Mouse (Mus musculus) forebrain, embryonic 12.5 days (tissue): ENCODE data around the gene Slc1a1. TPM values are rescaled to one million over a fixed set of nuclear protein-coding genes. Genes with fewer than 3 reads are reported as not detected.

Source experiments
- ATAC-seq: fragments of 200-750 bp; cut with Nextera tagmentation; 2 replicates; pipeline ENCODE4 v1.8.0; 2017; ENCODE audit warnings: moderate TSS enrichment; ENCODE audit not compliant: low FRiP score
- H3K27ac ChIP-seq: fragments of 300-500 bp; sonication (generic); 2 replicates; pipeline ENCODE4 v1.5.1; 2016; ENCODE audit warnings: mild to moderate bottlenecking
- H3K27me3 ChIP-seq: fragments of 300-500 bp; sonication (generic); 2 replicates; pipeline ENCODE4 v1.6.1; 2016; ENCODE audit warnings: mild to moderate bottlenecking
- H3K36me3 ChIP-seq: fragments of 300-500 bp; sonication (generic); replicated peaks from 2 replicates; pipeline ENCODE4 v1.6.1; 2016; ENCODE audit warnings: mild to moderate bottlenecking
- H3K4me1 ChIP-seq: fragments of 300-500 bp; sonication (generic); 2 replicates; pipeline ENCODE4 v1.6.1; 2016
- H3K4me2 ChIP-seq: fragments of 300-500 bp; sonication (generic); 2 replicates; pipeline ENCODE4 v1.6.1; 2016; ENCODE audit warnings: mild to moderate bottlenecking, moderate library complexity
- H3K4me3 ChIP-seq: fragments of 300-500 bp; sonication (generic); replicated peaks from 2 replicates; pipeline ENCODE4 v1.5.1; 2016; ENCODE audit warnings: mild to moderate bottlenecking
- H3K9ac ChIP-seq: fragments of 300-500 bp; sonication (generic); 2 replicates; pipeline ENCODE4 v1.6.1; 2016; ENCODE audit warnings: mild to moderate bottlenecking
- H3K9me3 ChIP-seq: fragments of 300-500 bp; sonication (generic); 2 replicates; pipeline ENCODE4 v1.6.1; 2016
- WGBS: fragments of 180-500 bp; shearing (Covaris S2); methylation state at CpG from one replicate; pipeline ENCODE4 v1.1.7; 2016; 5-methylcytosine and 5-hydroxymethylcytosine counted together
- polyA plus RNA-seq: library from polyadenylated mRNA; unstranded; fragments of >200 nt; fragmentation: Nextera tagmentation; extraction: Ambion mirVana; gene quantifications from 2 replicates; pipeline ENCODE4 v1.2.1, GENCODE M21; 2016

Slc1a1 gene
- polyA plus RNA-seq, 1 experiment from 2014 or later = 2.8 TPM

DNA sequence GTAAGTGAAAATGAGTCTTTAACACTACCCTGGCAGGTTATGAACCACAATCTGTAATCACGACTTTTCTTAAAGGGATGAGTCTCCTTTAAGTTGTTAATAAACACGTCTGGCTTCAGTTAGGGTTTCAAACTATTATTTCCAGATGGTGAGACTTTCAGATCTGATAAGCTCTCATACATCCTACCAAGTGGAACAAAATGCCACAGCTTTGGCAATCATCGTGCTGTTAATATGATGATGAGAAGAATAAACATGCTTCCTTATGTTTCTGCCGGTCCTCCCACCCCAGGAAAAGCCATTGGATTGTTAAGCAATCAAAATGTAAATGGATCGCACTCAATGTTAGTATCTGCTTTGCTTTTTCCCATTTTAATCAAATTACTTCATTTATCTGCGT is 30.1 kb downstream of the Slc1a1 start:
- Histone ChIP-seq H3K4me2 (no peak overlapping the region), H3K36me3 (no peaks in the 10 kb centered on the region), H3K27me3 (no peaks in the 10 kb centered on the region), H3K4me1 (no peaks in the 10 kb centered on the region), H3K9me3 (no peaks in the 10 kb centered on the region), H3K4me3 (no peak overlapping the region), H3K9ac (no peak overlapping the region), H3K27ac (no peak overlapping the region)
- no peak for ATAC-seq
- WGBS = 83% methylated on average over 6 of the region's 6 CpGs

DNA sequence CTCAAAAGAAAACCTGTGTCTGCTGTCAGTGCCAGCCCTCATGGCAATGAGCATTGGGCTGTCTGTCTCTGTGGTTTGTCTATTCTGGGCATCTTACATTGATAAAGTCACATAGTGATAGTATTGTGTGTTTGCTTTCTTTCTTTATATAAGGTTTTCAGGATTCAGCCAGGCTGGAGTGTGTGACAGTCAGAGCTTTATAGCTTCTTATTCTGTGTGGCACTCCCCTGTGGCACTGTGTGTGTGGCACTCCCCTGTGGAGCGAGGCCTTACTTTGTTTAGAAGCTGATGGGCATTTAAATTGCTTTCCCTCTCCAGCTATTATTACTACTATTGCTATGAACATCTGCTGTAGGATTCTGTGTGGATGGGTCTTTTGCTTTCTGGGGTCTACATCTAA is 30.7 kb downstream of the Slc1a1 start:
- no peaks in the 10 kb centered on the region for H3K4me1 ChIP-seq
- ATAC-seq = no peak
- no peaks in the 10 kb centered on the region for H3K36me3 ChIP-seq
- no peak overlapping the region for H3K4me2 ChIP-seq
- no peak overlapping the region for H3K27ac ChIP-seq
- no peak overlapping the region for H3K4me3 ChIP-seq
- H3K9ac ChIP-seq = no peak overlapping the region
- 78% methylated on average over 1 of the region's 1 CpGs for WGBS
- no peaks in the 10 kb centered on the region for H3K9me3 ChIP-seq
- H3K27me3 ChIP-seq = no peaks in the 10 kb centered on the region

DNA sequence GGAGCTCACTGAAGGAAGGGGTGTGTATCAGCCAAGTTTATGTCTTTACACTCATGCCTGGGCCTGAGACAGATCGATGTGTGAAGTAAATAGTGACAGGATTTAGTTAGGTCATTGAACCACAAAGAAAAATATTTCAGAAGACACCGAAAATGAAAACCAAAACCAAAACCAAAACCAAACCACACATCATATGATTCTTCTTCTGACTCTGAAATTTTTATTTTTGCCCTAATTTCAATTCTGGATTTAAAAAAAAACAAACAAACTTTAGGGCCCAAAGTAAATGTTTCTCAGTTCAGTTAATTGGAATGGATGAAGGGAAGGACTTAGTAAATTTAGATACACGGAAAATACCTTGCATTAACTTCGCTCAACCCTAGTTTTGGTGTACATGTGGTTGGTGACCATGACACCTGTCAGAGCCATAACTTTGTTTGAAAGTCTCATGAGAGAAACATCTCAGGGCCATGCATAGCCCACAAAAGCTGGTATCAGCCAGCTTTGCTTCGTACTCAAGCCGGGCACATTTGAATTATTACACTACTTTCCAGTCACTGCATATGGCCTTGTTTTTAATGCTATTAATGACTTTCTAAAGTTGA is 34.5 kb downstream of the Slc1a1 start:
- WGBS = 91% methylated on average over 6 of the region's 6 CpGs
- H3K4me1 ChIP-seq = no peaks in the 10 kb centered on the region

DNA sequence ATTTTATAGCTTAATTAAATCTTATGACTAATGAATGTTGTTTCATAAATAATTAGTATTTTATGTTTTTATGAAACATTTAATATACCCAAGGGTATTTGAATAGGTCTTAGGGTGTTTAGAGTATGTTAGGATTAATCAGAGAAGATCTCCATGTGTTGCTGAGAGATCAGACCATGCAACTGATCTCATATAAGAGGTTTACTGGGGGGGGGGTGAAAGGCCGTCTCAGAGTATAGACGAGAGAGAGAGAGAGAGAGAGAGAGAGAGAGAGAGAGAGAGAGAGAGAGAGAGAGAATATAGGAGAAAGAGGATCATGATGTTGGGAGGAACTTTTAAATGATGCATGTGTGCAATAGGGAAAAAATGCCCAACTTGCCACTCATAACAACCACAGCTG is 35.5 kb downstream of the Slc1a1 start:
- H3K4me2 ChIP-seq = no peak overlapping the region
- 55% methylated on average over 2 of the region's 2 CpGs for WGBS
- no peaks in the 10 kb centered on the region for H3K27me3 ChIP-seq
- H3K4me1 ChIP-seq = no peaks in the 10 kb centered on the region
- H3K27ac ChIP-seq = no peak overlapping the region
- ATAC-seq = no peak
- no peak overlapping the region for H3K9ac ChIP-seq
- no peaks in the 10 kb centered on the region for H3K36me3 ChIP-seq
- H3K4me3 ChIP-seq = no peak overlapping the region
- no peaks in the 10 kb centered on the region for H3K9me3 ChIP-seq

More for the DNA sequence above, 34.5 kb downstream of the Slc1a1 start:
- ATAC-seq = no peak
- no peak overlapping the region for H3K4me3 ChIP-seq
- no peak overlapping the region for H3K9ac ChIP-seq
- no peaks in the 10 kb centered on the region for H3K36me3 ChIP-seq
- H3K4me2 ChIP-seq = no peak overlapping the region
- no peaks in the 10 kb centered on the region for H3K9me3 ChIP-seq
- no peaks in the 10 kb centered on the region for H3K27me3 ChIP-seq
- H3K27ac ChIP-seq = no peak overlapping the region

DNA sequence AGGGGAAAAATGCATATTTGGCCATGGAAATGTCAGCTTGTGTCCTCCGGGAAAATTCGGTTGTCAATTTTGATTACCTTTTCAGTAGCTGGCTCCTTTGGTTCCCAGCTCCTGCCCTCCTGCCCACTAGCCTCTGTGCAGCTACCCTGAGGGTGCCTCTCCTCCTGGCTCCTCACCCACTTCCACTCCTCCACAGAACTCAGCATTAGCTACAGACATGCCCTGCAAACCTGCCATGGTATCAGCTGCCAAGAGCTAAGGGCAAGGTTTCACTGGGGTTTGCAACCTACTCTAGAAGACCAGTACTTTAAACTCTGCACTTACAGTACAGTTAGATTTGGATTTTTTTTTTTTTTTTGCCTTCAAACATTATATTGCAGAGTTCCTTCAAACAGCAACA is 44.6 kb downstream of the Slc1a1 start:
- 98% methylated on average over 2 of the region's 2 CpGs for WGBS
- no peaks in the 10 kb centered on the region for H3K27me3 ChIP-seq
- no peaks in the 10 kb centered on the region for H3K9me3 ChIP-seq
- no peak overlapping the region for H3K9ac ChIP-seq
- H3K4me1 ChIP-seq = peaks cover 6% of the 10 kb centered on the region
- H3K36me3 ChIP-seq = no peaks in the 10 kb centered on the region
- H3K27ac ChIP-seq = no peak overlapping the region
- no peak overlapping the region for H3K4me3 ChIP-seq
- no peak overlapping the region for H3K4me2 ChIP-seq
- ATAC-seq = no peak

DNA sequence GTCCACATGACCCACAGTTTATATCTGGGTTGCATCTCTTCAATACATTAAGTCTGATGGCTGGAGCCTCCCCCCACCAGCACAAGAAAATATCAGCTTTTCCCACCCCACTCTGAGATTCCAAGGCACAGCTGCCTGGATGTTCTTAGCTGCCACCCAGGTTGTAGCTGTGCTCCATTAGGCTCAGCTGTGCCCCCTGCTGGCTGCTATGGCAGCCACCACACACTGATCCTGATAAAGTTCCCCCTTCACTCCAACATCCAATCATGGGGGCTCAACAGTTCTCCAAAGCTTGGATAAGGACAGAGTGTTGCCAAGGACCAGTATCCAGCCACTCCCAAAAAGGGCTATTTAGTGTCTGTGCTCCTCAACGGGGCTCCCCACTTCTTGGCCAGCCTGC is 48.3 kb downstream of the Slc1a1 start:
- Histone ChIP-seq H3K4me3 (no peak overlapping the region), H3K4me1 (no peaks in the 10 kb centered on the region), H3K4me2 (no peak overlapping the region), H3K9ac (no peak overlapping the region), H3K9me3 (no peaks in the 10 kb centered on the region), H3K27ac (no peak overlapping the region), H3K27me3 (no peaks in the 10 kb centered on the region), H3K36me3 (no peaks in the 10 kb centered on the region)
- ATAC-seq = no peak
- 57% methylated on average over 1 of the region's 1 CpGs for WGBS

DNA sequence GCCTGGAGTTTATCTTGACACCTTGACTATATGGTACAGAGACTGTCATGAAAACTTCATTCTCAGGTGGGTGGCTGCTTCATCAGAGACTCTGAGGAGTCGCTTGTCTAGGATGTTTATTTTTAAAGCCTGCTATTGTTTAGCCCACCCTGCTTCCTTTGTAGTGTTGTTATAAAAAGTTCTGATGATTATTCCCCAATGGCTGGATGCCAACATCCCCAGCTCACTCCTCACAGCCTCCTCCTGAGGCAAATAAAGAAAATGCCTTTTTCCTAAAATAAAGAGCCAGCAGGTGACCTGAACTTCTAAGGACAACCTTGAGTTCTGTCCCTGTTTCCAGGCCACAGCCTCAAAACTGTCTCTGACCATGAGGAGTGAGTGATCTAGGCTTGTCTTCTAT is 53.6 kb downstream of the Slc1a1 start:
- H3K36me3 ChIP-seq = no peaks in the 10 kb centered on the region
- H3K9me3 ChIP-seq = no peaks in the 10 kb centered on the region
- H3K27ac ChIP-seq = no peak overlapping the region
- H3K9ac ChIP-seq = no peak overlapping the region
- WGBS = 63% methylated on average over 1 of the region's 1 CpGs
- H3K27me3 ChIP-seq = no peaks in the 10 kb centered on the region
- no peak overlapping the region for H3K4me2 ChIP-seq
- peaks cover 6% of the 10 kb centered on the region; the same call in 1 of the 2 replicates for H3K4me1 ChIP-seq
- ATAC-seq = no peak
- no peak overlapping the region for H3K4me3 ChIP-seq

DNA sequence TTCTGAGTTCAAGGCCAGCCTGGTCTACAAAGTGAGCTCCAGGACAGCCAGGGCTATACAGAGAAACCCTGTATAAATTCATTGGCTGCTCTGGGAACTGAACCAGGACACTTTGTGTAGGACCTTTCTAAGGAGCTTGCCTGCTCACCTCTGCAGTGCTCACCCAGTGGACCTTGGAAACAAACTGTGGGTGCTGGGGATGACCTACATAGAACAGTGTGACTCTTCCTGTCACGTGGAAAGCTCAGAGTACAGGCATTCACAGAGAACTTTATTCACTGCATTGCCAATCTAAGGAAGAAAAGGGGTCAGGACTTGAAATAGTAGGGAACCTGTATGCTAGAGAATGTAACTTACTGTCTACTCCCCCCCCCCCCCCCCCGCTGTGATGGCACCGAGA is 54.4 kb downstream of the Slc1a1 start:
- Histone ChIP-seq H3K27ac (no peak overlapping the region), H3K36me3 (no peaks in the 10 kb centered on the region), H3K9ac (no peak overlapping the region), H3K27me3 (no peaks in the 10 kb centered on the region), H3K4me3 (no peak overlapping the region), H3K4me2 (no peak overlapping the region), H3K4me1 (peaks cover 8% of the 10 kb centered on the region; the same call in 1 of the 2 replicates), H3K9me3 (no peaks in the 10 kb centered on the region)
- ATAC-seq = no peak
- WGBS = 57% methylated on average over 3 of the region's 3 CpGs

DNA sequence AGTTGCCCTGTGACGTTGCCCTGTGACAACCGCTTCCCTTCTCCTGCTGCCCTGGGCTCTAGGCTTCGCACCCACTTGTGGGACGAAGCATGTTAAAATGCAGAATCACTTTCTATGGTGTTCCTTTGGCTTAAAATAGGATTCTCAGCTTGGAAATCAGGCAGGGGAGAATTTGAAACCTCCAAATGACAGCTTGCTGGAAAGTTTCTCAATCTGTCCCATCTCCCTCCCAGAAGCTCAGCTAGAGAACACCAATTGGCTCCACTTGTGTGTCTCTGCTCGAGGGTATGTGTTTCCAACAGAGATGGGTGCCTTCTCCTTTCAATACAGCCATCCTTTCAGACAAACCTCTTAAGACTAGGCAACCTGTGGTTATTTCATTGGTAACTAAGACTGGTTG is 56.4 kb downstream of the Slc1a1 start:
- no peak overlapping the region for H3K27ac ChIP-seq
- no peak for ATAC-seq
- no peak overlapping the region for H3K9ac ChIP-seq
- H3K9me3 ChIP-seq = no peaks in the 10 kb centered on the region
- H3K27me3 ChIP-seq = no peaks in the 10 kb centered on the region
- no peaks in the 10 kb centered on the region for H3K36me3 ChIP-seq
- H3K4me1 ChIP-seq = peaks cover 8% of the 10 kb centered on the region; the same call in 1 of the 2 replicates
- WGBS = 84% methylated on average over 5 of the region's 5 CpGs
- H3K4me3 ChIP-seq = no peak overlapping the region
- no peak overlapping the region for H3K4me2 ChIP-seq

DNA sequence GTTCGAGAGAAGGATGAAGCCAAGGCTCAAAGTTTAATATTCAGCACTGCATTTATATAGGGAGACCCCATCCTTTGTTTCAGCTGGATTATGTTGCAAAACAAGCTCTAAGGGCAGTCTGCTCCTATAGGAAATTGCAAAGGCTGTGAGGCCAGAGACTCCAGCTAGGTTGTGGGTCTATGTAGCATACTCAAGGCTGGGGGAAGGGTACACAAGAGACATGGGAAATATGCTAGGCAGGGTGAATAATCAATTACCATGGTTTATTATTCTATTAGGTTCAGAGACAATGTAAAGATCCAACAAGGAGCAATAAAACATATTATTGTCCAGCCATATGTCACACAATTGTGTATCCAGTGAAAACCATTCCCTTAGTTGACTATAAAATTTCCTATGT is 57.0 kb downstream of the Slc1a1 start:
- H3K4me1 ChIP-seq = peaks cover 8% of the 10 kb centered on the region; the same call in 1 of the 2 replicates
- no peaks in the 10 kb centered on the region for H3K27me3 ChIP-seq
- H3K9me3 ChIP-seq = no peaks in the 10 kb centered on the region
- H3K4me3 ChIP-seq = no peak overlapping the region
- no peak for ATAC-seq
- no peaks in the 10 kb centered on the region for H3K36me3 ChIP-seq
- no peak overlapping the region for H3K9ac ChIP-seq
- no peak overlapping the region for H3K4me2 ChIP-seq
- 84% methylated on average over 1 of the region's 1 CpGs for WGBS
- H3K27ac ChIP-seq = no peak overlapping the region

DNA sequence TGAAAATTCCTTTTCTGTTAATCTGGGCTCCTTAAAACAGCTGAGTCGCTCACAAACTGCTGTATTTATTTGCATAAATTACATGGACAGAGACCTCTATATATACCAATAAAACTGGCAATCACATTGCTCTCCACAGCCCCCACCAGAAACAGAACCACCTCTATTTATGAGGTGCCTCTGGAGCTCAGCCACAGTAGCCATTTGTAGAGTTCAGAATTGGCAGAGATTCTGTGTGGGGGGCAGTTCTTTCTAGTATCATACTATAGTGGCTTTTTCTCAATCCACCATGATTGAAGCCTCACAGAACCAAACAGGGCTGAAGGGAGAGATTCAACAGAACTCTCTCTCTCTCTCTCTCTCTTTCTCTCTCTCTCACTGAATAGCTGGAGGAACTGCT is 61.8 kb downstream of the Slc1a1 start:
- no peak overlapping the region for H3K9ac ChIP-seq
- H3K4me3 ChIP-seq = no peak overlapping the region
- no peaks in the 10 kb centered on the region for H3K27me3 ChIP-seq
- ATAC-seq = no peak
- H3K4me2 ChIP-seq = no peak overlapping the region
- H3K36me3 ChIP-seq = no peaks in the 10 kb centered on the region
- H3K9me3 ChIP-seq = no peaks in the 10 kb centered on the region
- peaks cover 8% of the 10 kb centered on the region; the same call in 1 of the 2 replicates for H3K4me1 ChIP-seq
- WGBS = 48% methylated on average over 1 of the region's 1 CpGs
- no peak overlapping the region for H3K27ac ChIP-seq

DNA sequence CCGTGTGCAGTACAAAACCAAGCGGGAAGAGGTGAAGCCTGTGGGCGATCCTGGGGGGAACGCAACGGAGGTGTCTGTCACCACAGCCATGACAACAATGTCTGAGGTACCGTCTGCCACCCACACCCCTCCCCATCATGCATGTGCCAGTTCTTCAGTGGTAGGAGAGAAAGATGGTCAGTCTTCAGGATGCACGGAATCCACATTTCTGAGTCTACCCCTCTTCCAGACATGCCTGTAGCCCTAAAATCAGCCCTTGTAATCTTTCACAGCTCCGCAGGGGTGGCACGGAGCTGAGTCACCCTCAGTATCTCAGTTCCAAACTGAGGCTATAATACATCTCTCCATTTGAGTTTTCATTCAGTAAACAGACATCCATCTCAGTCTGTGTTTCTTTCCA is 62.6 kb downstream of the Slc1a1 start:
- WGBS = 86% methylated on average over 9 of the region's 9 CpGs
- H3K36me3 ChIP-seq = no peaks in the 10 kb centered on the region
- no peak overlapping the region for H3K4me3 ChIP-seq
- no peak overlapping the region for H3K27ac ChIP-seq
- no peaks in the 10 kb centered on the region for H3K9me3 ChIP-seq
- H3K4me1 ChIP-seq = peaks cover 10% of the 10 kb centered on the region; the same call in 1 of the 2 replicates
- H3K4me2 ChIP-seq = no peak overlapping the region
- H3K9ac ChIP-seq = no peak overlapping the region
- no peaks in the 10 kb centered on the region for H3K27me3 ChIP-seq
- ATAC-seq = no peak

DNA sequence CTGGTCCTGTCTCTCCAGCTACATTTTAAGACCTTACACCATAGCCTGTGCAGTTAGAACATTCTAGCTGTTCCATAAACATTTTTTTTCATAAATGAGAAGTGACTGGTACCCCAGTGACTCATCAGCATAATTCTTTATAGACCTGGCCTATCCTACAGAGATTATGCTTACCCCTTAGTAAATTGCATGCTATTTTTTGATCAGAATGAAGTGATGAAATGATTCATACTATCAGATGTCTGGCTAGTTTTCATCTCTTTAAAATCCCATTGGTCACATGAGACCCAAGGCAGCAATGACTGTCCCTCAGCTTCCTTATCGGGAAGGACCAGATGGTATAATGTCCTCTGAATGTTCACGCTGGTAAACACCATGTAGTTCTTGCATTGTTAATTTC is 65.9 kb downstream of the Slc1a1 start:
- no peak for ATAC-seq
- H3K9me3 ChIP-seq = no peaks in the 10 kb centered on the region
- 95% methylated on average over 2 of the region's 2 CpGs for WGBS
- H3K4me3 ChIP-seq = no peak overlapping the region
- no peaks in the 10 kb centered on the region for H3K27me3 ChIP-seq
- H3K4me1 ChIP-seq = peaks cover 5% of the 10 kb centered on the region; the same call in 1 of the 2 replicates
- H3K9ac ChIP-seq = no peak overlapping the region
- no peaks in the 10 kb centered on the region for H3K36me3 ChIP-seq
- no peak overlapping the region for H3K4me2 ChIP-seq
- no peak overlapping the region for H3K27ac ChIP-seq
